Mouse (Mus musculus): ENCODE results near the gene U2af1l4.

The U2af1l4 gene

DNA sequence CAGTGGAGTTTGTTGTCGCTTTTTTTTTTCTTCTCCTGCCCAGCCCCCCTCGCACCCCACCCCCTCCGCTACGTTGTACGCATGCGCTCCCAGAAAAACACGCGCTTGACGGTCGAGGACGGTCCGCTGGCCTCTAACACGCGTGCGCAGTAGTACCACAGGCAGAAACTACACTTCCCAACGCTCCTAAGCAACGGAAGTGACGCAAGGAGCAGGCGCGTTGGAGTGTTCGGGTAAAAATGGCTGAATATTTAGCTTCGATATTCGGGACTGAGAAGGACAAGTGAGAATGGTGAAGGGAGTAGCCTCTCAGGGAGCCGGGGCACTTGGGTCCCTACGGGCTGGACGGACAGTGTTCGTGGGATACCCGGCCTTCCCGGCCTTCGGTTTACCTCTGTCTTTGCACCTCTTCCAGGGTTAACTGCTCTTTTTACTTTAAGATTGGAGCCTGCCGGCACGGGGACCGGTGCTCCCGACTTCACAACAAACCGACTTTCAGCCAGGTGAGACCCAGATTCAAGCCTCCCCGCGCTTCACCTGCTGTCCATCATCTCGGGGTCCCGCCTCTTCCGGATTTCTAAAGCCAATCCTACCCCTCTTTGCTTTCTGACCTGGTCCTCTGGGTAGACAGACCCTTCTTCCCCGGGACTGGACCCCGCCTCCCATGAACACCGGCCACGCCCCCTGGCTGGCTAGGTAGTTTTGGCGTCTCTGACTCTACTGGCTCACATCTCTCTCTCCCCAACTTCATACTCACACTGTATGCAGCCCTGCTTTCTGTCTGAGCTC is at the start of gene U2af1l4, which contains the start of the genes Gm49396 and Psenen:
Gene U2af1l4 (plus strand): TSS at position 185 of the 789 bp plus-strand sequence.
Gene Gm49396 (plus strand): TSS at position 228 of the 789 bp plus-strand sequence.
Gene Psenen (minus strand): TSS at position 511 of the 789 bp plus-strand sequence.
- peak; percentile 94 for DNase-seq

DNA sequence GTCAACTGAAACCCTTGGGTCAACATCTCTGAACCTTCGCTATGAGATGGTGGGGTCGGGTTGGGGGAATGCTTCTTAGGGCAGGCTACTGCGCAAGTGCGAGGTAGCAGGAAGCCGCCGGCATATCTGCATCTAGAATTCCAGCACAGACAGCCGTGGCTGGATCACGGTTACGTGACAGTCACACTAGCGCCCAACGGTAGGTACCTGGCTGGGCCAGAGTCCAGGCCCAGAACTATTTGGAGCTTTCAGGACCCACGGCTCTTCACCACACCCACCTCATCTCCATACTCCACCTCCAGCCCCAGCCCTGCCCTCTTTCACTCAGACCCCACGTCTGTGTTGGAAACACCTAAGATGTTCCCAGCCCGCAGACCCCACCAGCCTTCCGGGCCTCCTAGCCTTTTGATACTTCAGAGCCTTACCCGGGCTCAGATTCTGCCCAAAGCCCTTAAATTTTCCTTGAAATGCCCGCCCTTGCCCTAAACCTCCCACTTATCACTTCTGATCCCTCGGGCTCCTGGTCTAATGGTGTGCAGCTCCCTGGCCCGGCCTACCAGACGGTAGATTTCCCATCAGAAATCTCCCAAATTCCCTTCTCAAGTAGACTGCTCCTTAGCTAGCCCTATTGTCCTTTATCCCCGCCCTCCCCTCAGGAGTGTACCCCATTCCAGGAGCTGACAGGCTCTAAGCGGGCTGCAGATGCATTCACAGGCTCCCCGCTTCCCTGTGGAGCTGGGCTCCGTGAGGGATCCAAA is 47.9 kb upstream of the U2af1l4 start:
- no peak for DNase-seq

DNA sequence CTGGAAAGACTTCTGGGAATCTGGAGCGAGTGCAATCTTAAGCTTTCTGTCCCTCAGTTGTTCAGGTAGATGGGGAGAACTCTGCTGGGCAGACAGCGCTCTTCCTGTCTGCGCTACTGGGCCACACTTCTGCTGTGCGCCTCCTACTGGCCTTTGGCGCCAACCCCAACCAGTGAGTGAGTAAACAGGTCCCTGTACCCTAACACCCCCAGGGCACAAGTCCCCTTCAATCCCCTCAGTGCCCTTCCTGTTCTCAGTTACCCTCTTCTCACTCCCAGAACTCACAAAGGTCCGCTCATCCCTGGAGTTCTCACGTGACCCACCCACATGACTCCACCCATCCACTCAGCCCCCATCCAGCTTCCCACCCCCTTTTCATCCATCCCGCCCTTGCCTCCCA is 44.8 kb upstream of the U2af1l4 start:
- DNase-seq, result no peak

DNA sequence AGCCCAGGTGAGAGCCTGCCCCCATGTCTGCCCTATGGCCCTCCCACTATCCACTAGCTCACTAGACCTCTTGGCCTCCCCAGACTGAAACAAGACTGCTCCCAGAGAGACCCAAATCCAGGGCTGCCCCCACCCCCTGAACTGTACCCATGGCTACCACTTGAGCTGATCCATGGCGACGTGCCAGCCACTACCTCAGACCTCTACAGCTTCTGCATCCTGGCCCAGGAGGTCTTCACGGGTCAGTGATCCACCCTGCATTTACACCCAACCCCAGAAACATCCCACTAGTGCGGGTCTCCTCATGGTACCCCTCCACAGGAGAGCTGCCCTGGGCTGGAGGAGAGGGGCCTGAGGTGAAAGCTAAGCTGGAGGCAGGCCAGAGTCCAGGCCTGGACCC is 42.7 kb upstream of the U2af1l4 start:
- DNase-seq, result no peak

DNA sequence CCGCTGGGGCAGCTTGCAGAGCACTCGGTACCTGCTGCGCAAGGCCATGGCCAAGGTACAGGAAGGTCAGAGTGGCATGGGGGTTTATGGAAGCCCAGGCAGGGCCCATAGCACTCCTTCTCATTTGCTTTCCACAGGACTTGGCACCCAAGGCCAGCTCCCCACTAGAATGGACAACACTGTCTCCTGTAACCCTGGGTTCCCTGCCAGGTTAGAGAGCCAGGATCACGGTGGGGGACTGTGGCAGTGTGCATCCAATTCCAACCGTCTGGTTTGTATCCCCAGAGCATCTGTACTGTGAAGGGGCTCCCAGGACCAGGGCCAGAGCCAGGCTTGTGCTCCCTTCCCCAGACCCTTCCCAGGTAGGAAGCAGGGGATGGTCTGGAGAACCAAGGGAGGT is 42.2 kb upstream of the U2af1l4 start:
- DNase-seq, result no peak

DNA sequence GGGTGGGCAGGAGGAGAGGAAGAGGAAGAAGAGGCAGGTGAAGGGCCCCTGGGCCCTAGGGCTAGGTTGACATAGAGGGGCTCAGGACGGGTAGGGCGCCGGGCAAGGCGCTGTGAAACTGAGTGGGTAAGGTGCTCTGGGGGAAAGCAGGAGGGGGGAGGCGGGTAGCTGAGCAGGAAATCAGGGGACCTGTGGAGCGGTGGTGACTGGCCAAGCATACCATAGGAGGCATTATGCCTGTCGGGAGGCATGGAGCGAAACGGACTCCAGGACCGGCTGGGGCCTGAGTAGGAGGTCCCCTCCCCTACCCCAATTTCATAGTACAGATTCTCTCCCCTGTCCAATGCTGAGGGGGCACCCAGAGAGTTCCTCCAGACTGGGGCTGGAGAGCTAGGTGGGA is 40.2 kb upstream of the U2af1l4 start:
- no peak for DNase-seq

DNA sequence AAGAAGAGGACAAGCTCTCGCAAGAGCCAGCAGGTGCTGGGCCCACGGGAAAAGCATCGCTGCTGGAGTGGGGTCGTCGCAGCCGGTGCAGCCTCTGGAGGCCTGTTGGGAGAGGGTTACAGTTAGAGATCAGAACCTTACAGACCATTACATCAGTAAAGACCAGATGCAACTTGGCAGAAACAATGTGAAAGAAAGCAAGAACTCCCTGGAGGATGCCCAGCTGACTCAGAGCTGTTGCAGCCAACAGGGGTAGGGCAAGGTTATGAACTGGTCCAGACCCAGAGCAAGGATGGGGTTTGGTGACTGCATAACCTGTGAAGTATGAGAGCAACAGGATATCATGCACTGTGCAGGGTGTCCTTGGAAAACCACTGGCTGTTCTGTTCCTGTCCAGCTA is 38.6 kb upstream of the U2af1l4 start:
- DNase-seq, result no peak

DNA sequence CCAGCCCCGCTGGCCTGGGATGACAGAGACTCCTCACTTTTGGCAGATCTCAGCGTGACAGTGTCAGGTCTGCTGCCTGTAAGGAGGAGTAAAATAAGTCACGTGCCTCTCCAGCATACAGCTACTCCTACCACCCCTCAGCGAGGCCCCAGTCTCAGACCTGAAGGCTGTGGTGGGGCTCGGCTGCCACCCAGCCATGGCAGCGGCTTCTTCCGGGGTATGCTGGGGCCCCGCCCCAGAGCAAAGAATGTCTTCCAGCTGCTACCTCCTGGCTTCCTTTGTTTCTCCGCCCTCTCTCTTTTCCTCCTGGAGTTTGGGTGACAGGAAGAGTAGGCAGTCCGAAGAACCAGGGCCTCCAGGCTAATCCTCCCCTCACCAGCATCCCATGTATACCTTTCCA is 37.1 kb upstream of the U2af1l4 start:
- DNase-seq, result no peak

DNA sequence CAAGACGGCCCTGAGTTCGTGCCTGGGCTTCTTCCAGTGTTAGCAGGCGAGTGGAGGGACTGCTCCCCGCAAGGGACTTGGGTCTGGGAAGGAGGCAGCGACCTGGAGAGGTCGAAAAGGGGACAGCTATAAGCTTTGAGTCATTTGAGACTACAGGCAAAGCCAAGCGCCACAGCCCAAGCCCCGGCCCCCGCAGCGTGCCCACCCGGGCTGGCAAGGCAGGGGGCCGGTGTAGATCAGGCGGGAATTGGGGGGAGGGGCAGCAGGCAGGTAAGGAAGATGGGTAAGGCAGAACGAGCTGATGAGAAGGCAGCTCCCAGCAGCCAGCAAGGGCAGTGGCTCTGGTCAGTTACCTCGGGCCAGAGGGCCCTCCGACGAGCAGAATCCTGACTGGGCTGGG is 36.7 kb upstream of the U2af1l4 start:
- DNase-seq, result no peak

DNA sequence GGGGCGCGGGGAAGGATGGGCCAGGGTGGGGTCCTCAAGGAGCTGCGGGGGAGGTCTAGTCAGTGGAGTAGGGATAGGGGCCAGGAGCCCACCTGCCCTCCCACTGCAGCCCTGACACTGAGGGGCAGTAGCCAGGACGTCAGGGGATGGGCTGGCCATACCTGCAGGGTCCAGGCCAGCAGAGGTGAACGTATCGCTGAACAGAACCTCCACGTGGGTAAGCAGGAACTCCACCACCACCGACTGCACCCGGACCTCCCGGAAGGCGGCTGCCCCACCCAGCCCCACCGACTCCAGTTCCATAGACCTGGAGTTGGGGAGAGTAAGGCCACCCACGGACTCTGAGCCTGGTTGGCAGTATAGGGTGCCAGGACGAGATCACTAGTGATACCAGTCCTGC is 36.1 kb upstream of the U2af1l4 start:
- DNase-seq, result no peak

DNA sequence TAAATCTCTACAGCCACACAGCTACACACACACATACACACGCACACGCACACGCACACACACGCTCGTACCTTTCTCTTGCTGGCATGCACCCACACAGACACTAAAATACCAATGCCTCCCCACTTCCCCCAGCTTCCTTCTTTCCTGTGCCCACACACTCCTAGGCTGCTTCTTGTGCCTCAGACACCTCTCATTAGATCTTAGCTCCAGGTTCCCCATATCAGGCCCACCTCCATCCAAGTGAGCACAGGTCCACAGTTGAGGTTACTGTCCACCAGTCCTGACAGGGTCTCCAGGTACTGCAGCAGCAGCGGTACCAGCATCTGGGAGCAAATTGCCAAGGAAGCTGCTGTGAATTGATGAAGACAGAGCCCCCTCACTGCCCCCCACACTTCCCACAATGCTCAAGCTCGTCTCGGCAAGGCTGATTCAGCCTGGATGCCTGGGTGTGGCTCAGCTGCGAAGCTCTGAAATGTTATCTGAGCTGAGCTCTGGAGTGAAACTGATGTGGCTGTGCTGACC is 31.7 kb upstream of the U2af1l4 start:
- no peak for DNase-seq

DNA sequence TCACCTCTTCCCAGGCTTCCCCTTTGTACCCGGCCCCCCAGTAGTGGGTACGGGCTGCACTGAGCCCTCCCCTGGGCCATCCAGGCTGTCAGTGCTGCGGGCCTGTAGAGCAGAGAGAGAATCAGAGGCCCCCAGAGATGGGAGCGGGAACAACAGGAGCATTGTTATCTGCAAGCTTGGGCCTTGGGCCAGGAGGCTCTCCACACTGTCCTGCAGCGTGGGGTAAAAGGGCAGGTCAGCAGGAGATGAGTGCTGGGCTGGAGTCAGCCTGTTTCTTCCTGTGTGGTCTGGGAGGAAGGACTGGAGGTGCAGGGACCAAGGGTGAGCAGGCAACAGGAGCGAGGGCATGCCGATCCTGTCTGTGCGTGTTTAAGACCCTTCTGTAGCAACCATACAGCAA is 30.2 kb upstream of the U2af1l4 start:
- no peak for DNase-seq

DNA sequence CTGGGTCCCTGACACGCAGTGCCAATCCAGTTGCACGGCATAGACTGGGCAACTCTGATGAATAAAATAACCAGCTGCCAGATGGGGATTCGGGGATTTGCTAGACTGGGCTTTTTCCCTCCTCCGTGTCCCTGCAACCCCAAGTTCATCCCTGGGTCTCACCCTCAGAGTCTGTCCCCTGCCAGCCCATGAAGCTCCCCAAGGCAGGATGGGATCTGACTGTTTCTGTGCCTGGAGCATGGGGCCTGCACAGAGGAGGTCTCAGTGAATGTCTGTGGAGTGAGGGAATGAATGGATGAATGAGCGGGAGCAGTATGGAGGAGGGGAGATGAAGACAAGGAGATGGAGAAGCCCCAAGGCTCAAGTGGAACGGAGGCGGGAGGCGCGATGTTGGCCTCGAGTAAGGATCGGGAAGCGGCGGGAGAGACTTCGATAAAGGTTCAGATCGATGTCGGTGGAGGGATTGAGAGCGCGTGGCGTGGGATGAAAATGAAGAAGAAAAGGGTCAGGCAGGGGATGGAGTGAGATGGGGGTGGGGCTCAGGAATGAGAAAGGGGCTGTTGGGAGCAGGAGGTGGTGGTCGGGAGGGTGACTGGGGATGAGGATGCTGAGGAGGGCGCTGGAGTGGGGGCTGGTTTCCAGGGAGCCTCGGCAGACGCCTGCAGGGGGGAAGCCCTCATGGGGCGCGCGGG is 29.0 kb upstream of the U2af1l4 start:
- DNase-seq, result no peak

DNA sequence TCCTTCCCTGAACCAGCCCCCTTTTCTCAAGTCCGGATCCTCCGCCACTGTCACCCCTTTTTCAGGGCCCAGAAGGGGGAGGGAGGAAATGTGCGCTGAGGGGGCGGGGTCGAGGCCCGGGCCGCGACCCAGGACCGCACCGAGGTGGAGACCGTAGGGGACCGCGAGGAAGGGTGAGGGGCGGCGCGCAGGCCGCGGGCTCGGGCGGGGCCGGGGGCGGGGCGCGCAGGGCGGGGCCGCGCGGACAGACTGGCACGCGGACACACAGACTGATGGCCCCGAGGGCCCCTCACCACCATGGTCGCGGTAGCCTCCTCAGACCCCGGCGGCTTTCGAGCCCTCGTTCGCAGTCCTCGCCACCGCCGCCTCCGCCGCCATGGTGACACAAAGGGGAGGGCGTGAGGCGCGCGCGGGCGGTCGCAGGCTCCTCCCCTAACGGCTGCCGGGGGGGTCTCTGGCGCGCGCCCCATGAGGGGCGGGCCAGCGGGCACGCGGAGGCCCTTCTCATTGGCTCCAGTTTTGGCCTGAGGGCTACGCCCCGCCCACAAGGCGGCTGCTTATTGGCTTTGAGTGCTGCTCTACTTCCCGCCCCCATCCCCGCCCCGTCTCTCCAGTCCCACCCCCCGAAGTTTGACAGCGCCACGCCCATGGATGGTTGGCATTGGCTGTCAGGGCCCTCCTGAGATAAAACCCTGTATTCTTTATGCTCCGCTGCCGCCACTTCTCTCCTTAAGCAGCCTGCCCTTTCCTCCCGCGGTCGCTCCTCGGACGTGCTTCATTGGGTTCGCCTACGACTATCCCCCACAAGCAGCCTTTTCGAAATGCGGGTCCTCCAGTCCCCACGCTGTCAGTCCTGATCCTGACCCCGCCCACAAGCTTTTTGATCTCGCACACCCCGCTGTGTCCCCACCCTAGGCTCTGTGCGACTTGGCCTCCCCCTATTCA is 28.2 kb upstream of the U2af1l4 start, which contains the start of gene Arhgap33:
Gene Arhgap33 (minus strand): TSS at position 428 of the 945 bp plus-strand sequence.
- peak; percentile 97 for DNase-seq

DNA sequence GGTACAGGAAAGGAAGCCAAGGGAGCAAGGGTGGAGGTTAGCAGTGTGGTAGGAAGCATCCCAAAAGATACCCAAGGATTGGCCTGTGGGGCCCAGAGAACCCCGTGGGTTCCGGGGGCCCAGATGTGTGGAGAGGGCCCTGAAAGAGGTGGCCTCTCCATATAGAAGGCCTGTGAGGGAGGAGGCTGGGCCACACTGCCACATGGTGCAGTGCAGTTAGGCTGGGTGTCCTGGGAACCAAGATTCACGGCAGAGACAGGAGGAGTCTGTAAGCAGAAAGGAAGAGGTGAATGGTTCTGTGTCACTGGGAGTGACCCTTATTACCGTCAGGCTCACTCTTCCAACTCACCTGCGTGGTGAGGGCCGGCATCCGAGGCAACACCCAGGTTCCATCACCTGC is 22.5 kb upstream of the U2af1l4 start:
- DNase-seq, result no peak

DNA sequence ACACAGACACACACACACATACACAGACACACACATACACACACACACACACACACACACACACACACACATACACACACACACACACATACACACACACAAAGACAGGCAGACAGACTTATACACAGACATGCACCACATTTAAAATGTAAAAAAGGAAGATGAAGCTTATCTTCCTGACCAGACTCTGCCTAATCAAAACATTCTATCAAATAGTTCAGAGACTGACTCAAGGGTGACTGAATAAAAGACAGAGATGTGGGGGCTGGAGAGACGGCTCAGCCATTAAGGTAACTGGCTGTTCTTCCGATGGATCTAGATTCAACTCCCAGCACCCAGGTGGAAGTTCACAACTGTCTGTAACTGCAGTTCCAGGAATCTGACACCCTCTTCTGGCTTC is 18.8 kb upstream of the U2af1l4 start:
- DNase-seq, result no peak

DNA sequence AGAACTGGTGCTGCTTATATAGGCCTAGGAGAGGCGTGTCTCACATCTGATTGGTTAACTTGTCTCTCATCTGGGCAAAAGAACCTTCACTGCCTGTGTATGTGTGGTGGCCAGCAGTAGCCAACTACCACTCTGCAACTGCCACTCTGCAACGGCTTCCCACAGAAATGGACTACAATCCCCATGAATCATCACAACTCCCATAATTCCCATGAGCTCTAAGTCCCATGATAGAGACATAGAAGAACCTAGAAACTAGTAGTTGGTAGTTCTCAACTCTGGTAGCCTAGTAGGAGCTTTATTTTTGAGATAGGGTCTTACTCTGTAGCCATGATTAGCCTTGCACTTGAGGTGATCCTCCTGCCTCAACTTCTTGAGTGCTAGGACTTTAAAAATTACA is 13.2 kb upstream of the U2af1l4 start:
- no peak for DNase-seq

DNA sequence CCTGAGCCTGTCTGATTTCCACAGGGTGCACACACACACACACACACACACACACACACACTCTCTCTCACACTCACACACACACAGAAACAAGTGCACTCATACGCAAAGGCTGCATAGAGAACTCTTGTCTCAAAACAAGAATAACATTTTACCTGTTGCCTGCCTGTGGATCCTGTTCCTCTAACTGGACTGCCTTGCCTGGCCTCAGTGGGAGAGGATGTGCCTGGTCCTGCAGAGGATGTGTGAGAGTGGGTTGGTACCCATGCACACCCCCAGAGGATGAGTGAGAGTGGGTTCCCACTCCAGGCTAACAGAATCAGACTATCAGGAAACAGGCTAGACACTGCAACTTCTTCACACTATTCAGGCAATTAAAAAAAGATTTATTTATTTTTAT is 12.5 kb upstream of the U2af1l4 start:
- DNase-seq, result no peak

DNA sequence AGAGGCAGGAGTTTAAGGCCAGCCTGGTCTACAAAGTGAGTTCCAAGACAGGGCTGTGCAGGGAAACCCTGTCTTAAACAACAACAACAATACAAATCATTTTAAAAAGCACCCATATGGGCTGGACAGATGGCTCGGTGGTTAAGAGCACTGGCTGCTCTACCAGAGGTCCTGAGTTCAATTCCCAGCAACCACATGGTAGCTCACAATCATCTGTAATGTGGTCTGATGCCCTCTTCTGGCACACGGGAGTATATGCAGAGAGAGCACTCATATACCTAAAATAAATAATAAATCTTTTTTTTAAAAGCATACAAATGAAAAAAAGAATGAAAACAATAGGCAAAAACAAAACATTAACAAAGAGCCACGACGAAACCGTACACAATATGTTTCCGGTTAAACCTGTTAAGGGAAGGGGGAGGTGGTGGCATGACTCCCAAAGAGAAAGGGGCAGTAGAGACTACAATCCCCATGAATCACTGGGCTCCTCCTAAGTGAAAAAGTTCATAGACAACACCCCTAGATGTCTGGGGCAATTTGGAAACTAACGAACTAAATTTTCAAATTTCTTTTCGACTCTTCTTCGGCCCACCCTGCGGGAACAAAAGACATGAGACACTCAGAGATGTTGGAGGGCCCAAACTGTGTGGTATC is 11.5 kb upstream of the U2af1l4 start:
- DNase-seq, result no peak

DNA sequence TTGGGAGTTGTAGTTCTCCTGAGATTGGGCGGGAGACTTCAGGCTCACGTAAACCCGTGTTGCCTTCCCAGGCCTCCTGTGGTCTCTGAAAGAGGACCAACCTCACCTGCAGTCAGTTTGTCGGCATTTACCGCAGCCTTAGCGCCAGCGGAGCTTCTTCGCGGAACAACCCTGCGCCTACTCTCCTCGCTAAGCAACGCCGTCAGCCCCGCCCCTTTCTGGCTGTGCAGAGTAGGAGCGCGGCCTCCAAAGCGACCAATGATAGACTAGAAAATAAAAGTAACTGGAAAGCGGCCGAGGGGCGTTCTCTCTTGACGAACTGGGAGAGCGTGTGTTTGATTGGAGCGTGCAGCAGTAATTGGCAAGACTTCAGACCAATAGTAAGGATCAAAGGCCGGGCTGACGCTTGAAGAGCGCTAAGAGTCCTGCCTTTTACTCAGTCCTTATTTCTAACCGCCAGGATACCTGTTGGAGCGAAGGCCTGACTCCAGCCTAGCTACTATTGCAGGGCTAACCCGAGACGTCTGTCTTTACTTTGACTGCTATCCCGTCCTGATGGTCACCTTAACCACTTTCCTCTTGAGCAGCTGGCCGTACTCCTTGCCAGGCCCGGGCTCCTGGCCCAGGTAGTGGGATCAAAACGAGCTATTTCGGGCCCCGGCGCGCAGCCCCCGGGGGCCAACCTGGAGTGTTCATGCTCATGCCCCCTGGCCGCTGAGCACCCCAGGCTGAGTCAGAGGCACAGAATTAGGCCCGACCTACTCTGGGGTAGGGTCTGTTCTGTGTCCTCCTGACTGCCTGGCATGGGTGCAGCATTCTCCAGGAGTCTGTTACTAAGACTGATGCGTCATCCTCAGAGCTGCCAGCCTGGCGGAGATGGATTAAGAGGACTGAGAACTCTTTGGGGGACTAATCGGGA is 10.7 kb upstream of the U2af1l4 start, which contains the start of the genes Hspb6 and Proser3:
Gene Hspb6 (plus strand): TSS at position 77 of the 919 bp plus-strand sequence.
Gene Proser3 (minus strand): TSS at position 198 of the 919 bp plus-strand sequence.
- DNase-seq, result peak; percentile 96

All from thymus, postnatal 25 days (tissue).